Mouse (Mus musculus): ENCODE results near the gene Pgbd5.
A peak's percentile ranks its signal among the peaks of the same experiment; 100 is the strongest.

Pgbd5 gene

DNA sequence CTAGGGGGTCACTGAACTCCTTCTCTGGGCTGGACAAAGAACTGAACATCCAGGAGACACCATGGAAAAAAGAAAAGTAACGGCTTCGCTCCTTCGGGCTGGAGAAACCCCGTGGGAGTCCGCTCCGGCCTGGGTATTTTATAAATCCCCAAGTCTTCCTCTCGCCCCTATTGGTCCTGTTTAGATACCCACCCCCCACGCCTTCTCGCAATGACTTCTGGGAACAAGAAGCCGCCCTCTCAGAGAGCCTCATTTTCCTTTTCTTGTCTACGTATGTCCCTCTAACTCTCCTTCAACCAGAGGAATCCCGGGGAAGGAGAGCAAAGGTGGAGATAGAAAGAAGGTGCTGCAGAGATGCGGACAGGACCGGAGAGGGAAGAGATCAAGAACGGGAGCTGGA lies 76.1 kb downstream of the Pgbd5 start:
- no peaks in the 10 kb centered on the region for H3K36me3 ChIP-seq (ENCODE audit: insufficient read depth, low read length)
- no peaks in the 10 kb centered on the region for H3K9me3 ChIP-seq (ENCODE audit: low read length)
- no peak for TF ChIP-seq CTCF (conservative IDR thresholded peaks at IDR 0.05; ENCODE audit: low read length)
- no peak for TF ChIP-seq NANOG (IDR thresholded peaks at IDR 0.05; ENCODE audit: borderline replicate concordance, low read length)
- no peak for TF ChIP-seq POU5F1 (IDR thresholded peaks at IDR 0.05; ENCODE audit: borderline replicate concordance, low read length)
- peak overlapping the region; percentile 60 for H3K4me3 ChIP-seq (replicated peaks; ENCODE audit: low read length)
- no peaks in the 10 kb centered on the region for H3K27me3 ChIP-seq (ENCODE audit: insufficient read depth, low read length)
- H3K4me1 ChIP-seq (replicated peaks; ENCODE audit: low read depth, low read length) = peaks cover 11% of the 10 kb centered on the region

DNA sequence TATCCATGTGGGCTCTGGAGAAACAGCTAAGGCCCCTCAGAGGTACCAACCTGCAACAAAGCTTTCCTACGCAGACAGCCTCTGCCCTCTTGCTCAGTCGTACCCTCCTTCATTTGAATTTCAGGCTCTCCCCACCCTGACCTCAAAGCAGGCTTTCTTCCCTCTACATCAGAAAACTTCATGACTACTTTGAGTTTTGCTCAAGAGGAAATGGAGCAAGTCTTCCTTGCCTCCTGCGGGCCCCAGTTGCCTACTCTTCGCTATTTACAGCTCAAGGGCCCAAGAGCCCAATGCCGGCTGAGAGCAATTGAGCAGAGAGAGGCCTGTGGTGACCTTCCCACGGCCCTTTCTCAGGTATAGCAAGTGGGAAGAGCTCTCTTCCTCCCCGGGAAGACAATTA lies 76.9 kb downstream of the Pgbd5 start:
- H3K4me1 ChIP-seq (replicated peaks; ENCODE audit: low read depth, low read length) = peaks cover 11% of the 10 kb centered on the region
- no peaks in the 10 kb centered on the region for H3K27me3 ChIP-seq (ENCODE audit: insufficient read depth, low read length)
- TF ChIP-seq CTCF (conservative IDR thresholded peaks at IDR 0.05; ENCODE audit: low read length) (no peak), NANOG (IDR thresholded peaks at IDR 0.05; ENCODE audit: borderline replicate concordance, low read length) (no peak), POU5F1 (IDR thresholded peaks at IDR 0.05; ENCODE audit: borderline replicate concordance, low read length) (no peak)
- H3K36me3 ChIP-seq (ENCODE audit: insufficient read depth, low read length) = no peaks in the 10 kb centered on the region
- H3K9me3 ChIP-seq (ENCODE audit: low read length) = no peaks in the 10 kb centered on the region
- H3K4me3 ChIP-seq (replicated peaks; ENCODE audit: low read length) = peak overlapping the region; percentile 60

DNA sequence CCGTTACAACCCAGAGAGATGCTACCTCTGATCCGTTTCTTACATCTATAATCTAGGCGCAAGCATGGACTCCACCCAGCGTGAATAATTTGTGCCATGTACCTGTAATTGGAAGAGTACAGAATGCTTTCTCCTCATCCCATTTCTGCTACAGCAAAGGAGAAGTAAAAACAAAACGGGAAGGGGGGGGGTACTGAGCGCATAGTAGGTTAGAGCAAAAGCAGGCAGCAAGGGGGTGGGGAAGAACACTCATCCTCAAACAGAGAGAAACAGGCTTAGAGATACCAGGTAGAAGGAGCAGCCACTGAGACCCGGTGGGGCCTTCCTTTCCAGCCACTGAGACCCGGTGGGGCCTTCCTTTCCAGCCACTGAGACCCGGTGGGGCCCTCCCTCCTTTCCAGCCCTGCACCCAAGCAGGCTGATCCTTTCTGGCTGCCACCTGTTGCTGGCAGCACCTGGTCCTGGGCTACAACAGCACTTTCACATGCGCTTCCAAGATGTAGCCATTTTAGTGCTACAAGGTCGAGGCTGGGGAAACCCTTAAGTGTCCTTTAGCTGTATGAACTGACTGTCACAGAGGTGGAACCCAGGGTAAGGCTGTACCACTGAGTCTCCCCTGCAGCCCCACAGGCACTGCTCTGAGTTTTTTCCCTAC lies 77.6 kb downstream of the Pgbd5 start:
- Histone ChIP-seq H3K27me3 (ENCODE audit: insufficient read depth, low read length) (no peaks in the 10 kb centered on the region), H3K36me3 (ENCODE audit: insufficient read depth, low read length) (no peaks in the 10 kb centered on the region), H3K4me1 (replicated peaks; ENCODE audit: low read depth, low read length) (peaks cover 11% of the 10 kb centered on the region), H3K4me3 (replicated peaks; ENCODE audit: low read length) (no peak overlapping the region), H3K9me3 (ENCODE audit: low read length) (no peaks in the 10 kb centered on the region)
- TF ChIP-seq POU5F1 (IDR thresholded peaks at IDR 0.05; ENCODE audit: borderline replicate concordance, low read length) (no peak), CTCF (conservative IDR thresholded peaks at IDR 0.05; ENCODE audit: low read length) (no peak), NANOG (IDR thresholded peaks at IDR 0.05; ENCODE audit: borderline replicate concordance, low read length) (no peak)

DNA sequence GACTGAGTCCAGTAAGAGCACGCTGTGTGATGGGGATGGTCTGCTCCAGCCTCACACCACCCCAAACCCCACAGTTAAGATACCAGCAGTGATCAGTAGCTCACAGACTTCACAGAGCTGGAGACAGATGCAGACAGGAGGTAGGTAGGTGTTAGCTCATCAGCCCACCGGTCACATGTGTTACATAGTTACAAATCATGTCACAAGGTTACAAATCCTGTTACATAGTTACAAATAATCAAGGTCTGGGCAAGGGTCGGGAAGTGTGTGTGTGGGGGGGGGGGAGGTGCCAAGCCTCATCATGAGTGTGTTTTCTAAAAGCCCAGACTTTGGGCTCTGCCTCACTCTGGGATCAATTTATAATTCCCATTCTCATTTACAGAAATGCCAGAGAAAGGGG lies 78.5 kb downstream of the Pgbd5 start:
- no peak for TF ChIP-seq NANOG (IDR thresholded peaks at IDR 0.05; ENCODE audit: borderline replicate concordance, low read length)
- no peak for TF ChIP-seq POU5F1 (IDR thresholded peaks at IDR 0.05; ENCODE audit: borderline replicate concordance, low read length)
- no peak for TF ChIP-seq CTCF (conservative IDR thresholded peaks at IDR 0.05; ENCODE audit: low read length)

DNA sequence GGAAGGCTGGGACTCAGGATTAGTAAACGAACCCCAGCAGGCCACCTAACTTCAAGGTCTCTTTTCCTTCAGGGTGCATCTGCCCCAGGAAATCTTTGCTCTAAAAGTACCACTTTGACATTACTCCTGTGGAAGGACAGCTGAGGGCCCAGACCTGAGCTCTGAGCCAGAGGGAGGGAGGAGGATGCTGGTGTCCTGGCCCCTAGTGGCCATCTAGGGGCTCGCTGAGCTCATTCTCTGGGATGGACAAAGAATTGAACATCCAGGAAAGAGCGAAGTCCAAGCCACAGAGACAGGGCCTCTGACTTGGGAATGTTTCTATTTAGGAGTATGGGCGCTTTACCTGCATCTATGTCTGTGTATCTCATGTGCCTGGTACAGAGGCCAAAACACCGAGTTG lies 87.8 kb downstream of the Pgbd5 start:
- TF ChIP-seq NANOG (IDR thresholded peaks at IDR 0.05; ENCODE audit: borderline replicate concordance, low read length) = no peak
- TF ChIP-seq CTCF (conservative IDR thresholded peaks at IDR 0.05; ENCODE audit: low read length) = no peak
- TF ChIP-seq POU5F1 (IDR thresholded peaks at IDR 0.05; ENCODE audit: borderline replicate concordance, low read length) = no peak
- no peak overlapping the region for H3K4me3 ChIP-seq (replicated peaks; ENCODE audit: low read length)
- H3K4me1 ChIP-seq (replicated peaks; ENCODE audit: low read depth, low read length) = no peaks in the 10 kb centered on the region
- H3K9me3 ChIP-seq (ENCODE audit: low read length) = no peaks in the 10 kb centered on the region
- H3K27me3 ChIP-seq (ENCODE audit: insufficient read depth, low read length) = no peaks in the 10 kb centered on the region
- H3K36me3 ChIP-seq (ENCODE audit: insufficient read depth, low read length) = no peaks in the 10 kb centered on the region

More for the DNA sequence above, 78.5 kb downstream of the Pgbd5 start:
- Histone ChIP-seq H3K36me3 (ENCODE audit: insufficient read depth, low read length) (no peaks in the 10 kb centered on the region), H3K27me3 (ENCODE audit: insufficient read depth, low read length) (no peaks in the 10 kb centered on the region), H3K9me3 (ENCODE audit: low read length) (no peaks in the 10 kb centered on the region), H3K4me3 (replicated peaks; ENCODE audit: low read length) (no peak overlapping the region), H3K4me1 (replicated peaks; ENCODE audit: low read depth, low read length) (peaks cover 11% of the 10 kb centered on the region)

DNA sequence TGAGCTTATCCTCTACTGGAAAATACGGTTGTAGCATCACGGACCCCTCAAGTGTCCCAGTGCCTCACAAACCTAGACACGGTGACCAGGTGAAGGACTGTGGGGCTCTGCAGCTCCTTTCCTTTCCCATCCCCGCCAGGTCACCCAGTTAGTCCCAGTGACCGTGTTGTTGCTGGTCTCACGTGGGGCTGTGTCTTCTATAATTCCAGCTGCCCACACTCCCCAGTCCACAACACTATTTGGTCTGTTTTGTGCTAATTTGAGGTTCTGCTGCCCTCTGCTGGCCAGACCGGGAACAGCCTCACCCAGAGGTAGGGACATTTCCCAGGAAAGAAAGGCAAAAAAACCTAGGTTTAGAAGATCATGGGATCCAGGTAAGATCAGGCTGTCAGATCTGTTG lies 89.8 kb downstream of the Pgbd5 start:
- Histone ChIP-seq H3K9me3 (ENCODE audit: low read length) (no peaks in the 10 kb centered on the region), H3K27me3 (ENCODE audit: insufficient read depth, low read length) (no peaks in the 10 kb centered on the region), H3K4me1 (replicated peaks; ENCODE audit: low read depth, low read length) (peaks cover 7% of the 10 kb centered on the region), H3K36me3 (ENCODE audit: insufficient read depth, low read length) (peaks cover 6% of the 10 kb centered on the region), H3K4me3 (replicated peaks; ENCODE audit: low read length) (no peak overlapping the region)
- TF ChIP-seq NANOG (IDR thresholded peaks at IDR 0.05; ENCODE audit: borderline replicate concordance, low read length) (no peak), CTCF (conservative IDR thresholded peaks at IDR 0.05; ENCODE audit: low read length) (peak; percentile 95), POU5F1 (IDR thresholded peaks at IDR 0.05; ENCODE audit: borderline replicate concordance, low read length) (no peak)

DNA sequence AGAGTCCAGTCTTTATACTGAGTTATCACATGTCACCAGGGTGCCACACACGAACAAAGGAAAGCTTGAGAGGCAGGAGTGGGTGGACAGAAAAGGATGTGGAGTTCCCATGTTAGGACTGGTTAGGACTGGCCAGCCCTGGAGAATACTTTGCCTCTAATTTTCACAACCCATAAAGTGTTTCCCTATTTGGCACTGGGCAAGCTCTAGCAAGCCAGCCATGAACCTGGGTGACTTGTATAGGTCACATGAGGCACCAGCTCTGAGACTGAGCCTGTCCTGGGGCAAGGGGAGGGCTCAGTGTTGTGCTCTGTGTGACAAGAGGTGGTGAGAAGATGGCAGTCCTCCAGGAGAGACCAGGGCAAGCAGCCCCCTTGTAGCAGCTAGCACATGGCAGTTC lies 91.4 kb downstream of the Pgbd5 start:
- H3K4me1 ChIP-seq (replicated peaks; ENCODE audit: low read depth, low read length) = peaks cover 11% of the 10 kb centered on the region
- TF ChIP-seq NANOG (IDR thresholded peaks at IDR 0.05; ENCODE audit: borderline replicate concordance, low read length) = no peak
- TF ChIP-seq CTCF (conservative IDR thresholded peaks at IDR 0.05; ENCODE audit: low read length) = no peak
- no peak for TF ChIP-seq POU5F1 (IDR thresholded peaks at IDR 0.05; ENCODE audit: borderline replicate concordance, low read length)
- no peaks in the 10 kb centered on the region for H3K27me3 ChIP-seq (ENCODE audit: insufficient read depth, low read length)
- H3K4me3 ChIP-seq (replicated peaks; ENCODE audit: low read length) = no peak overlapping the region
- H3K9me3 ChIP-seq (ENCODE audit: low read length) = no peaks in the 10 kb centered on the region
- H3K36me3 ChIP-seq (ENCODE audit: insufficient read depth, low read length) = peaks cover 22% of the 10 kb centered on the region

DNA sequence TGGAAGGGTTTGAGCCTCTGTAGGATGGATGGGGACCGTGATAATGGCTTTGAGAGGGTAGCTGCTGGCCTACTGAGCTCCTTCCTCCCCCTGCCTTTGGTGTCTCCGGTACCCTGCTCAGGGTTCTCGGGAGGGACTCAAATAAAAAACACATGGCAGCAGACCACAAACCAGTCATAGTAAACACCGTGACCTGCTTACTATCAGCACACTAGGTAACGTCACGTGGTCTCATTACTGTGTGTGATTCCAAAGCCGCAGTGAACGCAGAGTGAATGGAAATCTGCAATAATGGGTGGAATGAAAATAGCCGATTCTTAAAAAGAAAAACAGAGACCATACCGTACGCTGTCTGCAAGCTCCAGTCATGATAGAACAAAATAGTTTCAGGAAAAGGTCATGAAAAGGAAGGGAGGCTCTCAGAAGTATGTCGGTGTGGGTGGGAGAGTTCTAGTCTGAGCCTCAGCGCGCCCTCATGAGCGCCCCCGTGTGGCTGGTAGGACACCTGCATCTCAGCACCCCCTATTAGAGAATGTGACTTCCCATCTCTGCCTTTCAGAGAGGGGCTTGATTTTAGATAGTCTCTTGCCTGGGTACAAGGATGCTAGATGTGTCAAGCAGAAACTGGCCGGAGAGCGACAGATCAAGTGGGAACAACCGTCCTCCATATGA lies 92.5 kb downstream of the Pgbd5 start:
- H3K4me1 ChIP-seq (replicated peaks; ENCODE audit: low read depth, low read length) = peaks cover 11% of the 10 kb centered on the region
- no peaks in the 10 kb centered on the region for H3K9me3 ChIP-seq (ENCODE audit: low read length)
- no peak for TF ChIP-seq NANOG (IDR thresholded peaks at IDR 0.05; ENCODE audit: borderline replicate concordance, low read length)
- peak; percentile 91 for TF ChIP-seq CTCF (conservative IDR thresholded peaks at IDR 0.05; ENCODE audit: low read length)
- H3K4me3 ChIP-seq (replicated peaks; ENCODE audit: low read length) = no peak overlapping the region
- peaks cover 33% of the 10 kb centered on the region for H3K36me3 ChIP-seq (ENCODE audit: insufficient read depth, low read length)
- H3K27me3 ChIP-seq (ENCODE audit: insufficient read depth, low read length) = no peaks in the 10 kb centered on the region
